Mouse (Mus musculus): ENCODE results near the gene E430018J23Rik. TPM values are rescaled to one million over a fixed set of nuclear protein-coding genes. Genes with fewer than 3 reads are reported as not detected.
"Not testable (repeated sequence)": the region's sequence is repeated elsewhere in the genome, so short reads cannot be mapped to it uniquely, and the experiment has no call there.

The E430018J23Rik gene
- polyA plus RNA-seq, 1 experiment from 2014 or later, result 8.1 TPM

GRCm38 (mm10) chr7:127375271-127376245 lies 17.9 kb downstream of the E430018J23Rik start, which contains the start of gene Zfp747:
Gene Zfp747, minus strand, starts transcription at chr7:127376050.
- not testable (repeated sequence) for H3K27me3 ChIP-seq, H3K4me1 ChIP-seq, H3K9me3 ChIP-seq
- ATAC-seq (ENCODE audit: insufficient number of reproducible peaks, low FRiP score, low TSS enrichment, low read depth), result peak; percentile 85
- H3K27ac ChIP-seq, result peak within 1 kb of the TSS; percentile 82
- peak within 1 kb of the TSS; percentile 68 for H3K4me3 ChIP-seq
- H3K4me2 ChIP-seq, result peak within 1 kb of the TSS; percentile 72
- peaks cover 11% of the 10 kb centered on the region for H3K36me3 ChIP-seq
- WGBS, result 3% methylated on average over 48 of the region's 49 CpGs
- peak within 1 kb of the TSS; percentile 72 for H3K9ac ChIP-seq

DNA sequence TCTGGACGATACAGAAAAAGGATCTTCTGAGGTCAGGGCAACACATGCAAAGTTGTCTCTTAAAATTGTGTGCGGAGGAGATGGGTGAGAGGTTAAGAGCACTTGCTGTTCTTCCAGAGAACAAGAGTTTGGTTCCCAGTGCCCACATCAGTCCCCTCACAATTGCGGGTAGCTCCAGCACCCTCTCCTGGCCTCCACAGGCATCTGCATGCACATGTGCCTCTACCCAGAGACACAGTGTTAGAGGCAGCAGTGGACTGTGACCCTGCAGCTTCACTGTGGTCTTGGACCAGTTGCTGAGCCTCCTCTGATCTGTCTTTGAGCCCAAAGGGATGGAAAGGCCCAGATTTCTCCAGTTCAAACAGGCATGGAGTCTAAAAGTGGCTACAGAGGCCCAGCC lies 21.6 kb downstream of the E430018J23Rik start:
- H3K4me2 ChIP-seq; H3K4me3 ChIP-seq; ATAC-seq (ENCODE audit: insufficient number of reproducible peaks, low FRiP score, low TSS enrichment, low read depth); H3K4me1 ChIP-seq; H3K27me3 ChIP-seq; H3K9me3 ChIP-seq; H3K27ac ChIP-seq; H3K9ac ChIP-seq: not testable (repeated sequence)
- WGBS, result 78% methylated on average over 3 of the region's 3 CpGs
- peaks cover 11% of the 10 kb centered on the region for H3K36me3 ChIP-seq

- 0 out of 2 replicates have a peak, but pooled peaks cover 2% of the 10 kb centered on the region for H3K4me1 ChIP-seq
- no peak overlapping the region for H3K27ac ChIP-seq
- no peaks in the 10 kb centered on the region for H3K9me3 ChIP-seq
- H3K4me3 ChIP-seq, result no peak overlapping the region
- no peak overlapping the region for H3K4me2 ChIP-seq
- no peak for ATAC-seq (ENCODE audit: insufficient number of reproducible peaks, low FRiP score, low TSS enrichment, low read depth)
- no peaks in the 10 kb centered on the region for H3K27me3 ChIP-seq
- H3K36me3 ChIP-seq, result peaks cover 11% of the 10 kb centered on the region
- H3K9ac ChIP-seq, result no peak overlapping the region
- WGBS, result 86% methylated on average over 2 of the region's 2 CpGs
These were observed 22.2 kb downstream of the E430018J23Rik start for GRCm38 (mm10) chr7:127371213-127371612.

DNA sequence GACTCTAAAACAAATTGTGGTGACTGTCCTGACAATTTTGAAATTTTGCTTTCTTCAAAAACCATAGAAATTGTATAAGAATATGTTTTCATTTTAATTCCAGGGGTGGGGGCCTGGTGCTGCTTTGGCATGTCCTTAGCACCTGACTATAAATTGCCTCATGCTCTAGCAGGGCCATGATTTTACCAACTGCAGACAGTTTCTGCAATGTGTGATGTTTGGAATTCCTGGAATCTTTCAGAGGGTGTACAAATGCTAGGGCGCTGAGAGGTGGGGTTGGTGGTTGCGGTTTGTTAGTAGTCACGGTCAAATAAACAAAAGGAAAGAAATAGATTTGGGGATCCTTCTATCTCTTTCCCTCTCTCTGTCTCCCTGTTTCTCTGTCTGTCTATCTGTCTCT lies 27.2 kb downstream of the E430018J23Rik start:
- H3K4me2 ChIP-seq, result no peak overlapping the region
- WGBS, result 53% methylated on average over 3 of the region's 3 CpGs
- no peak overlapping the region for H3K4me3 ChIP-seq
- H3K9ac ChIP-seq, result no peak overlapping the region
- no peak overlapping the region for H3K27ac ChIP-seq
- H3K9me3 ChIP-seq, result no peaks in the 10 kb centered on the region
- ATAC-seq (ENCODE audit: insufficient number of reproducible peaks, low FRiP score, low TSS enrichment, low read depth), result no peak
- H3K36me3 ChIP-seq, result no peaks in the 10 kb centered on the region
- H3K4me1 ChIP-seq, result peaks cover 7% of the 10 kb centered on the region
- peaks cover 17% of the 10 kb centered on the region; the same call in 1 of the 2 replicates for H3K27me3 ChIP-seq

- Histone ChIP-seq H3K4me3 (peak overlapping the region; percentile 35; the same call in 1 of the 2 replicates), H3K36me3 (no peaks in the 10 kb centered on the region), H3K9me3 (no peaks in the 10 kb centered on the region), H3K4me1 (peaks cover 7% of the 10 kb centered on the region), H3K27me3 (peaks cover 30% of the 10 kb centered on the region; the same call in 1 of the 2 replicates), H3K27ac (no peak overlapping the region), H3K4me2 (peak overlapping the region; percentile 69), H3K9ac (no peak overlapping the region)
- ATAC-seq (ENCODE audit: insufficient number of reproducible peaks, low FRiP score, low TSS enrichment, low read depth), result no peak
- 57% methylated on average over 4 of the region's 4 CpGs for WGBS
These were observed 29.3 kb downstream of the E430018J23Rik start for GRCm38 (mm10) chr7:127364166-127364565.

DNA sequence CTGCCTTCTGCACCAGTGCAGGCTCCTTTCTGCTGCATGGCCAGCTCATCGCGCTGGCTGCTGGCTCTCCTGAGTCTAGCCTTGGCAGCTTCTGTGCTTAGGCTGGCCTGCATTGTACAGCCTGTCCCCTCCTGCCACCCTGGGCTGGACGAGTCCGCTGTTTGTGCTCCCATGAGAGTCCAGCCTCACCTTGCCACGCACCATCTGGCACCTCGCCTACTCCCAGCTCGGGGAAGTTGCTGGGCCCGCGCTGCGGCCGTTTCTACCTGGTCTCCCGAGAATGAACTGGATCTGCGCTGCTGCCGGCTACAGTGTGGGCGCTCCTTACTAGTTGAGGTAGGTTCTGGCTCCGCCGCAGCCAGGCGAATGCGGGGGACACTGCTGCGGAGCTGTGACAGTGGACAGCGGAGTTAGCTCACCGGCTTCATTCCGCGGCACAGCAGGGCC lies 29.9 kb downstream of the E430018J23Rik start:
- peak overlapping the region; percentile 69 for H3K4me2 ChIP-seq
- peaks cover 30% of the 10 kb centered on the region; the same call in 1 of the 2 replicates for H3K27me3 ChIP-seq
- H3K27ac ChIP-seq, result no peak overlapping the region
- H3K9me3 ChIP-seq, result no peaks in the 10 kb centered on the region
- H3K4me1 ChIP-seq, result peaks cover 7% of the 10 kb centered on the region
- no peaks in the 10 kb centered on the region for H3K36me3 ChIP-seq
- peak overlapping the region; percentile 35 for H3K4me3 ChIP-seq
- no peak for ATAC-seq (ENCODE audit: insufficient number of reproducible peaks, low FRiP score, low TSS enrichment, low read depth)
- 3% methylated on average over 24 of the region's 24 CpGs for WGBS
- peak overlapping the region; percentile 39 for H3K9ac ChIP-seq

DNA sequence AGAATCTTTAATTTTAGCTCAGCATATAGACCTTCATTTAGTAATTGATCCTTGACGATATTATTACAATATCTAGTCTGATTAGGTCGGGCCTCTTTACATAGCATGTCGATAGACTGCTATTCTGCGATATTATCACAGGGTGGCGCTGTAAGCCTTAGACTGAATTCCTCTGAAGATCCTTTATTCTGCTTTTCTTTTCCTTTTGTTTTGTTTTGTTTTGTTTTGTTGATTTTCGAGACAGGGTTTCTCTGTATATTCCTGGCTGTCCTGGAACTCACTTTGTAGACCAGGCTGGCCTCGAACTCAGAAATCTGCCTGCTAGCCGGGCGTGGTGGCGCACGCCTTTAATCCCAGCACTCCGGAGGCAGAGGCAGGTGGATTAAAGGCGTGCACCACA lies 31.0 kb downstream of the E430018J23Rik start:
- H3K4me1 ChIP-seq, result not testable (repeated sequence)

GRCm38 (mm10) chr7:127361449-127361848 lies 32.0 kb downstream of the E430018J23Rik start:
- peaks cover 7% of the 10 kb centered on the region for H3K4me1 ChIP-seq
- no peak overlapping the region for H3K9ac ChIP-seq
- H3K36me3 ChIP-seq, result no peaks in the 10 kb centered on the region
- WGBS, result 36% methylated on average over 9 of the region's 13 CpGs
- no peak for ATAC-seq (ENCODE audit: insufficient number of reproducible peaks, low FRiP score, low TSS enrichment, low read depth)
- H3K4me2 ChIP-seq, result no peak overlapping the region
- no peak overlapping the region for H3K27ac ChIP-seq
- H3K27me3 ChIP-seq, result peaks cover 30% of the 10 kb centered on the region; the same call in 1 of the 2 replicates
- no peaks in the 10 kb centered on the region for H3K9me3 ChIP-seq
- no peak overlapping the region for H3K4me3 ChIP-seq

More for the DNA sequence above, 31.0 kb downstream of the E430018J23Rik start:
- Histone ChIP-seq H3K4me3 (peak overlapping the region; percentile 17; the same call in 1 of the 2 replicates), H3K27me3 (peaks cover 30% of the 10 kb centered on the region; the same call in 1 of the 2 replicates)
- not testable (repeated sequence) for H3K36me3 ChIP-seq; H3K27ac ChIP-seq; H3K9me3 ChIP-seq; H3K4me2 ChIP-seq; H3K9ac ChIP-seq; ATAC-seq (ENCODE audit: insufficient number of reproducible peaks, low FRiP score, low TSS enrichment, low read depth)
- WGBS, result 18% methylated on average over 13 of the region's 13 CpGs

DNA sequence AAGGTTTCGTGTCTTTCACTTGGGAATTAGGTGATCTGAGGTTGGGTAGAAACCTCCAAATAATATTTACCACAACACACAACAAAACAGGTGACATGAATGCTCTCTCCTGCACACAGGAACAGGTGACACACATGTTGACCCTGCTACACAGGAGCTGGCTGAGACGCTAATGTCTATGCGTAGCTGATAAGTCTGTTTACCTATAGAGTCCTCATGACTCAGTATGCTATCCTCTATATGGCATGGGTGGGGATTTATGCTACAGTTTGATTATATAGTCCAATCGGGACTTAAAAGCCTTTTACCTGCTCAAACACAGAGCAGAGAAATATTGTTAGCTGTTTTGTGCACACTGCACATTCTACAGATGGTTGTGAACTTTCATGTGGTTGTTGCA lies 33.2 kb downstream of the E430018J23Rik start:
- Histone ChIP-seq H3K4me2 (no peak overlapping the region), H3K9ac (no peak overlapping the region), H3K4me3 (no peak overlapping the region), H3K4me1 (peaks cover 7% of the 10 kb centered on the region), H3K27ac (no peak overlapping the region), H3K36me3 (no peaks in the 10 kb centered on the region), H3K9me3 (no peaks in the 10 kb centered on the region), H3K27me3 (peaks cover 29% of the 10 kb centered on the region; the same call in 1 of the 2 replicates)
- ATAC-seq (ENCODE audit: insufficient number of reproducible peaks, low FRiP score, low TSS enrichment, low read depth), result no peak
- WGBS, result 78% methylated on average over 4 of the region's 4 CpGs

DNA sequence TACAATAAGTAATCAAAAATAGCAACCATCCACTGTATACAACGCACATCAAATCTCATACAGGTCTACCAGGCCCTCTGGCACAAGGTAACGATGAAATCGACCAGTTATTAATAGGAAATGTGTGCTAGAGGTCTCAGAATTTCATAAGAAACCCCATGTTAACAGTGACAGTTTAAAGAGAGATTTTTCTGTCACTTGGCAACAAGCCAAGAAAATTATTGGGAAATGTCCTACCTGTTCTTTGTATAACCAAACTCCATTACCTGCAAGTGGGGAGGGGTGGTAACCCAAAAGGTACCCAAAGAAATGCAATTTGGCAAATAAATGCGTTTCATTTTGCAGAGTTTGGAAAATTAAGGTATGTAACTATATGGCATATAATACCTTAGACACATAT lies 35.0 kb downstream of the E430018J23Rik start:
- Histone ChIP-seq H3K9ac (no peak overlapping the region), H3K4me1 (peaks cover 2% of the 10 kb centered on the region), H3K9me3 (no peaks in the 10 kb centered on the region), H3K36me3 (no peaks in the 10 kb centered on the region), H3K27ac (no peak overlapping the region), H3K27me3 (peaks cover 22% of the 10 kb centered on the region; the same call in 1 of the 2 replicates), H3K4me2 (no peak overlapping the region), H3K4me3 (no peak overlapping the region)
- 63% methylated on average over 4 of the region's 4 CpGs for WGBS
- no peak for ATAC-seq (ENCODE audit: insufficient number of reproducible peaks, low FRiP score, low TSS enrichment, low read depth)

DNA sequence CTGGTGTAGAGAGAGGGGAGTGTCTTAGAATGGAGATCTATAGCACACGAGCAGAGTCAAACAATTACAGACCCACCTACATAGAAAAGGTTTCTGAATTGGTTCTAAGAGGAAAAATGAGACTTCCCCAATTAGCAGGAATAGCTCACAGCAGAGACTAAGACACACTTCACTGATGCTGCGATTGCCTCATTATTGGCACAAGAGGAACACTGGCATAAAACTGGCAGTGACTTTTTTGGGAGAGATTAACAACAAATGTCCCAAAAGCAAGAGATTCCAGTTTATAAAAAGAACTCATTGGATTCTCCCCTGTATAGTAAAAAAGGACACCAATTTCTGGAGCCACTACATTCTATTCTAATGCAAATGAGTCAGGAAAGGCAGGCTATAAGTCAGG lies 35.6 kb downstream of the E430018J23Rik start:
- no peak for ATAC-seq (ENCODE audit: insufficient number of reproducible peaks, low FRiP score, low TSS enrichment, low read depth)
- Histone ChIP-seq H3K9ac (no peak overlapping the region), H3K36me3 (no peaks in the 10 kb centered on the region), H3K27me3 (peaks cover 20% of the 10 kb centered on the region; the same call in 1 of the 2 replicates), H3K4me2 (no peak overlapping the region), H3K4me1 (no peaks in the 10 kb centered on the region), H3K9me3 (no peaks in the 10 kb centered on the region), H3K4me3 (no peak overlapping the region), H3K27ac (no peak overlapping the region)
- WGBS, result 55% methylated on average over 2 of the region's 2 CpGs

DNA sequence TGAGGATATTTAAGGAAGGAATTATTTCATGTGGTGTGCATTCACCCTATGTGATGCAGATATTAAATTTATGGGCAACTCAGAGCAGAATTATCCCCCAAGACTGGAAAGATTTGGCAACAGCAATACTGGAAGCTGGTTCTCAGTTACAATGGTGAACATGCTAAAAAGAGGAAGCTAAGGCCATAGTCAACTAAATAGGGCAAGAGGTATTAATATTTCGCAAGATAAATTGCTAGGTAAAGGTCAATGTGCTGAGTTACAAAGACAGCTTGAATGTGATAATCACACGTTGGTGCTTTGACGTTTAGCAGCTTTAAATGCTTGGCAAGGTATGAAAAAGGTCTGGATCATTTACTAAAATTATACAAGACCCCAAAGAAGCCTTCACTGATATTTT lies 37.6 kb downstream of the E430018J23Rik start:
- H3K4me1 ChIP-seq, result no peaks in the 10 kb centered on the region
- no peaks in the 10 kb centered on the region for H3K9me3 ChIP-seq
- H3K9ac ChIP-seq, result no peak overlapping the region
- no peak for ATAC-seq (ENCODE audit: insufficient number of reproducible peaks, low FRiP score, low TSS enrichment, low read depth)
- no peak overlapping the region for H3K27ac ChIP-seq
- WGBS, result 67% methylated on average over 3 of the region's 3 CpGs
- no peaks in the 10 kb centered on the region for H3K36me3 ChIP-seq
- H3K4me3 ChIP-seq, result no peak overlapping the region
- H3K4me2 ChIP-seq, result no peak overlapping the region
- H3K27me3 ChIP-seq, result peaks cover 13% of the 10 kb centered on the region; the same call in 1 of the 2 replicates
